Mouse (Mus musculus): ENCODE data around the gene Ipmk. TPM values are rescaled to one million over a fixed set of nuclear protein-coding genes. Genes with fewer than 3 reads are reported as not detected.

Ipmk gene
- total RNA-seq, 4 experiments from 2014 or later = 15.1 to 20.6 (median 17.4) TPM

GRCm38 (mm10) chr10:71340195-71340594 is 7.4 kb upstream of the Ipmk start:
- no peak for DNase-seq (ENCODE audit: low spot score)

- DNase-seq (ENCODE audit: low spot score) = no peak
Observed at GRCm38 (mm10) chr10:71341290-71341689, 6.3 kb upstream of the Ipmk start.

GRCm38 (mm10) chr10:71342030-71342805 is 5.3 kb upstream of the Ipmk start:
- no peak for DNase-seq (ENCODE audit: low spot score)

GRCm38 (mm10) chr10:71343130-71343529 is 4.4 kb upstream of the Ipmk start:
- no peak for DNase-seq (ENCODE audit: low spot score)

- DNase-seq (ENCODE audit: low spot score) = no peak
Observed at GRCm38 (mm10) chr10:71343567-71344265, 3.8 kb upstream of the Ipmk start.

- DNase-seq (ENCODE audit: low spot score) = peak; percentile 90
Observed at GRCm38 (mm10) chr10:71344579-71345143, 2.9 kb upstream of the Ipmk start, which contains the start of gene Cisd1. Cisd1 (minus strand) TSS chr10:71344954.

- DNase-seq (ENCODE audit: low spot score) = no peak
Observed at GRCm38 (mm10) chr10:71346106-71346505, 1.5 kb upstream of the Ipmk start.

- no peak for DNase-seq (ENCODE audit: low spot score)
Observed at GRCm38 (mm10) chr10:71346722-71347508, 648 bp upstream of the Ipmk start.

GRCm38 (mm10) chr10:71347964-71348636 is 537 bp downstream of the Ipmk start:
- DNase-seq (ENCODE audit: low spot score) = peak; percentile 36

GRCm38 (mm10) chr10:71348637-71349280 is 1.2 kb downstream of the Ipmk start:
- peak; percentile 44 for DNase-seq (ENCODE audit: low spot score)

GRCm38 (mm10) chr10:71349290-71349689 is 1.7 kb downstream of the Ipmk start:
- no peak for DNase-seq (ENCODE audit: low spot score)

- DNase-seq (ENCODE audit: low spot score) = no peak
Observed at GRCm38 (mm10) chr10:71351301-71351700, 3.7 kb downstream of the Ipmk start.

- DNase-seq (ENCODE audit: low spot score) = no peak
Observed at GRCm38 (mm10) chr10:71353850-71354249, 6.3 kb downstream of the Ipmk start.

- no peak for DNase-seq (ENCODE audit: low spot score)
Observed at GRCm38 (mm10) chr10:71354947-71355346, 7.4 kb downstream of the Ipmk start.

GRCm38 (mm10) chr10:71361044-71361443 is 13.5 kb downstream of the Ipmk start:
- no peak for DNase-seq (ENCODE audit: low spot score)

GRCm38 (mm10) chr10:71361836-71362562 is 14.4 kb downstream of the Ipmk start:
- DNase-seq (ENCODE audit: low spot score) = peak; percentile 52

- DNase-seq (ENCODE audit: low spot score) = no peak
Observed at GRCm38 (mm10) chr10:71363440-71363839, 15.9 kb downstream of the Ipmk start.

GRCm38 (mm10) chr10:71363858-71364257 is 16.3 kb downstream of the Ipmk start:
- no peak for DNase-seq (ENCODE audit: low spot score)

GRCm38 (mm10) chr10:71368128-71368940 is 20.8 kb downstream of the Ipmk start:
- no peak for DNase-seq (ENCODE audit: low spot score)
